Mouse (Mus musculus) CH12.LX (cell line): Measurements from ENCODE around the gene Wdfy4.

Experiments used
- GABPA ChIP-seq: IDR thresholded peaks from 2 replicates; pipeline ENCODE4 v1.6.1; 2012; ENCODE audit warnings: low read depth, low read length, improper control_type of control experiment, inconsistent platforms; ENCODE audit not compliant: insufficient replicate concordance
- MAZ ChIP-seq: IDR thresholded peaks from 2 replicates; pipeline ENCODE4 v1.6.1; 2012; ENCODE audit warnings: low read depth, mild to moderate bottlenecking, inconsistent platforms, low read length, improper control_type of control experiment, moderate library complexity
- POLR2A ChIP-seq: IDR thresholded peaks from 2 replicates; pipeline ENCODE4 v1.6.1; 2011; ENCODE audit warnings: low read depth, mild to moderate bottlenecking, improper control_type of control experiment, low read length

GRCm38 (mm10) chr14:32956486-32956885, 228.8 kb downstream of the Wdfy4 start:
- TF ChIP-seq GABPA (no peak), MAZ (no peak), POLR2A (no peak)
